Mouse (Mus musculus): ENCODE measurements around the gene Gm33543.

Gm33543 gene

DNA sequence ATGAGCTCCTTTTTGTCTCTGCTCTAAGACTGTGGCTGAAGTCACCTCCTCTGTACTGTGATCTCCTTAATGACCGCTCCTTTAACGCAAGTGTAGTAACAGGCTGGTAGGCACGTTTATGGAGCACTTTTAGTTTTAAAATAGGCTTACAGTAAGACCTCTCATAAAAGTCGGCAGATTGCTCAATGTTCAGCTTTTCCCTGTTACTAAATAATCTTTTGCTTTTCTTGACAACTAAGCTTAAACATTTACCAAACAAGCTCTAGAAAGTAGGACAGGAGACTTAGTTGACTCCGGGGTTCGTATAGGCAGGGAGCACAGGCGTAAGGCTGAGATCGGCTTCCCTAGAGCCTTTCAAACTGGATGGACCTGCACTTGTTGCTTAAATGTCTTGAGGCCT lies 64.1 kb downstream of the Gm33543 start:
- DNase-seq (ENCODE audit: low read depth, low spot score) = no peak

DNA sequence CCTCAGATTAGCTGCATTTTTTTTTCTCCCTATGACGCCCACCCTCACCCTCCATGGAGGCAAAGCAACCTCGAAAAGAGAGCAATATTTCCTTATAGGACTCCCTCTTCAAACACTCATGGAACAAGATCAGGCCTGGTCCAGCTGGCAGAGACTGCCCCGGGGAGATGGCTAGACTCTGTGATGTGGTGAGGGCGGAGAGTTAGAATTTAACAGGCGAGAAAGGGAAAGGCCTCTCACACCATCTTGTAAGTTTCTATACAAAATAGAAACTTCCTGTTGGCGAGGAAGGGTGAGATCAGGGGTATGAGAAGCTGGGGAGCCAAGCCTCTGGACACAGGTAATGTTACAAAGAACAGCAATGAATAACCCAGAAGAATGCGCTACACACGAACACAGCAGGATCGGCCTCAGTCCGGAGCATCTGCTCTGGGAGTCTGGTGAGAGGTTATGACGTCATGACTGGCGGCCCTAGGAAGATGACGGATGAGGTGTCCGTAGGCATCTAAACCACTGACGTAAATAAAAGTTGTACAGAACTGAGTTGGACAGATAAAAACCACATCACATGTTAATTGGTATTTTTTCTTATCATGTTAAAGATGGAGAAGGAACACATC lies 64.9 kb downstream of the Gm33543 start:
- DNase-seq (ENCODE audit: low read depth, low spot score) = no peak

DNA sequence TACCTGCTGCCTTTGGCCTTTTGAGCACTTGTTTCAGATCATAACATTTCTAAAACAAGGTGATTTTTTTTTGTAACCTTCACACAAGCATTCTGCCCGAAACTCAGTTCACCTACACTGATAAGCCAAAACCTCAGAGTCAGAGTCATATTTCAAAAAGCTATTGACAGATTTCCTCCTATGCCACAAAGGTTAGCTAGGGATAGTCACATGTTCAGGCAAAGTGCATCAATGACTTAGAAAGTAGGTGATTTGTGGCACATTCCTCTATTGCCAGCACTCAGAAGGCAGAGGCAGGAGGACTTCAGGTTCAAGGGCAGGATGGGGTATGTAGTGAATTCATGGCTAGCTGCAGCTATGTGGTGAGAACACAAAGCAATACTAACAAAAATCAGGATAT lies 65.7 kb downstream of the Gm33543 start:
- no peak for DNase-seq (ENCODE audit: low read depth, low spot score)

DNA sequence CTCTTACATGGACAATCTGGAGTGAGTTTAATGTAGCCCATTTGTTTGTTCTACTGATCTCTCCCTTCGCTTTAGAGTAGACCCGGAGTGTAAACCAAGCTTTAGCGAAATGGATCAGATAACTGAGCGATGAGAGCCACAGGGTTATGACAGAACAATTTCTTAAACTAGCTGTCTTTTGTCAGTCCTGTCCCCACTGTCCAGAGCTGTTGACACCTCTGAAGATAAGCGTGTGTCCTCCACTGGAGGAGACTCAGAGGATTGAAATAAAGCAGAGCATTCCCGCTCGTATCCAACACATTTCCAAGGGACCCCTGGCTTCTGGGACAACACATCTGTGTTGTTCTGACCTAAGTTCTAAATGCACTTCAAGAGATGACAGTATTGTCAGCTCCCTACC lies 67.9 kb downstream of the Gm33543 start:
- no peak for DNase-seq (ENCODE audit: low read depth, low spot score)

DNA sequence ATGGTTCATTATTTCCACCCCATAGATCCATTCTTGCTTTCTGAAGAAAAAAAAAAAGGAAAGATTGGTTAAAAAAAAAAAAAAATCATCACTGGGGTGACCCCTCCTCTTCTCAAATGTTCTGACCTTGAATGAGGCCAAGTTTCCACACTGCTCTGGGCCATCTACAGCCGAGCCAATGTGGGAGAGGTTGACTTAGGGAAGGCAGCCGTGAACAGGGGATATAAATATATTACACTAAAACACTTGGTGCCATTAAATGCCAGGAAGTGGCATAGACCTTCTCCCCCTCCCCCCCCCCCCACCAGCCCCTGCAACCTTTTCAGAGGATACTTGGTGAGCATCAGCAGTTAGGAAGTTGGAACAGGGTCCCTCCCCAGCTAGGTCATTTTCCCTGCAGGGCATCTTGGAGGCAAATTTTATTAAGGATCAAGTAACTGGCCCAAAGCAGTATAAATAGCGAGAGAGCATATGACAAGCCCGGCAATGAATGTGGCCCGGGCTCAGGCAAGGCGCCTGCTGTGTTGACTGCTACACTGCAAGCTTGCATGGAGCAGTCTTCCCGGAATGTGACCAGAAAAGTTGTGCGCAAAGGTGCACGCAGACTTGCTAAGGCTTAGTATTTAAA lies 68.6 kb downstream of the Gm33543 start:
- no peak for DNase-seq (ENCODE audit: low read depth, low spot score)

Measured in brain, adult 2 months (tissue).